8 mouse cellular contexts compared by ENCODE assay signal in genomic region chr8:83624739-83625138, GRCm38 (mm10). TPM values are rescaled to one million over a fixed set of nuclear protein-coding genes. Genes with fewer than 3 reads are reported as not detected.
DNase-seq lines count a peak whose midpoint lies in the region; ATAC-seq lines count a peak whose summit lies in the region.

No protein-coding gene starts in this region.

- no peak overlapping the region for H3K27ac ChIP-seq in midbrain, embryonic 14.5 days (replicated peaks; ENCODE audit: low read depth, low read length)
- no peak overlapping the region for H3K27ac ChIP-seq in midbrain, embryonic 10.5 days (replicated peaks)
- no peak overlapping the region for H3K27ac ChIP-seq in kidney, embryonic 16.5 days (ENCODE audit: low read length)

- no peak overlapping the region for H3K4me2 ChIP-seq in midbrain, embryonic 14.5 days (ENCODE audit: low read length)
- H3K4me2 ChIP-seq in kidney, embryonic 16.5 days (replicated peaks; ENCODE audit: low read depth, low read length), result no peak overlapping the region

- no peaks in the 10 kb centered on the region for H3K27me3 ChIP-seq in midbrain, embryonic 14.5 days (ENCODE audit: control insufficient read depth, insufficient read depth, low read length)
- H3K27me3 ChIP-seq in midbrain, embryonic 10.5 days (ENCODE audit: low read depth, poor library complexity, severe bottlenecking), result peaks cover 7% of the 10 kb centered on the region; the same call in 1 of the 2 replicates
- H3K27me3 ChIP-seq in kidney, embryonic 16.5 days (ENCODE audit: insufficient read depth, low read length), result no peaks in the 10 kb centered on the region

- no peak for ATAC-seq in midbrain, embryonic 14.5 days (ENCODE audit: low FRiP score, low TSS enrichment)
- 0 out of 2 replicates have a peak, but pooled peaks have one; percentile 52 for ATAC-seq in kidney, embryonic 16.5 days (ENCODE audit: low FRiP score, low TSS enrichment)
- ATAC-seq in frontal cortex, adult (ENCODE audit: low TSS enrichment), result no peak

- no peak overlapping the region for H3K9ac ChIP-seq in midbrain, embryonic 14.5 days (replicated peaks; ENCODE audit: low read length)
- no peak overlapping the region for H3K9ac ChIP-seq in kidney, embryonic 16.5 days (replicated peaks; ENCODE audit: low read length)

- DNase-seq in cerebellum, adult 9-10 months, result peak; percentile 40
- no peak for DNase-seq in cerebellum, adult 11-12 months
- DNase-seq in midbrain, embryonic 14.5 days, result peak; percentile 72
- DNase-seq in midbrain, embryonic 10.5 days (ENCODE audit: low spot score), result no peak
- DNase-seq in naive thymus-derived CD4-positive, alpha-beta T cell, adult 2 months (ENCODE audit: low read depth), result peak; percentile 41
- DNase-seq in layer of hippocampus, adult 9-11 months, result no peak

- WGBS in midbrain, embryonic 14.5 days, result 38% methylated on average over 3 of the region's 3 CpGs
- WGBS in midbrain, embryonic 10.5 days, result 45% methylated on average over 3 of the region's 3 CpGs
- 40% methylated on average over 3 of the region's 3 CpGs for WGBS in kidney, embryonic 16.5 days

- H3K4me3 ChIP-seq in midbrain, embryonic 14.5 days (replicated peaks; ENCODE audit: low read depth, low read length), result no peak overlapping the region
- H3K4me3 ChIP-seq in midbrain, embryonic 10.5 days, result no peak overlapping the region
- H3K4me3 ChIP-seq in kidney, embryonic 16.5 days (ENCODE audit: low read length), result no peak overlapping the region

- no peaks in the 10 kb centered on the region for H3K4me1 ChIP-seq in midbrain, embryonic 14.5 days (ENCODE audit: control insufficient read depth, insufficient read depth, low read length)
- peaks cover 7% of the 10 kb centered on the region; the same call in 1 of the 2 replicates for H3K4me1 ChIP-seq in midbrain, embryonic 10.5 days
- no peaks in the 10 kb centered on the region for H3K4me1 ChIP-seq in kidney, embryonic 16.5 days (ENCODE audit: insufficient read depth, low read length)

- no peaks in the 10 kb centered on the region for H3K9me3 ChIP-seq in midbrain, embryonic 14.5 days (ENCODE audit: control insufficient read depth, low read length)
- no peaks in the 10 kb centered on the region for H3K9me3 ChIP-seq in midbrain, embryonic 10.5 days (replicated peaks)
- no peaks in the 10 kb centered on the region for H3K9me3 ChIP-seq in kidney, embryonic 16.5 days (ENCODE audit: low read length)

- no peaks in the 10 kb centered on the region for H3K36me3 ChIP-seq in midbrain, embryonic 14.5 days (ENCODE audit: control insufficient read depth, insufficient read depth, low read length)
- H3K36me3 ChIP-seq in midbrain, embryonic 10.5 days, result no peaks in the 10 kb centered on the region
- no peaks in the 10 kb centered on the region for H3K36me3 ChIP-seq in kidney, embryonic 16.5 days (ENCODE audit: insufficient read depth, low read length)

RNA-seq across cellular contexts. Expression of gene Dnajb1, which starts 16.7 kb away (rescaled TPM):
- 46.2 TPM in 2 replicates for polyA plus RNA-seq in midbrain, embryonic 14.5 days (2014; fragmentation: Nextera tagmentation; extraction: Ambion mirVana)
- 73.3 and 85.7 TPM in 2 replicates for polyA plus RNA-seq in midbrain, embryonic 10.5 days (2016; fragmentation: Nextera tagmentation; extraction: Ambion mirVana)
- polyA plus RNA-seq in kidney, embryonic 16.5 days (2015; fragmentation: Nextera tagmentation; extraction: Ambion mirVana), result 67.5 and 68.0 TPM in 2 replicates

RNA-seq across cellular contexts. Expression of gene Tecr, which starts 17.0 kb away (rescaled TPM):
- 987 and 1,278 TPM in 2 replicates for polyA plus RNA-seq in midbrain, embryonic 14.5 days (2014; fragmentation: Nextera tagmentation; extraction: Ambion mirVana)
- 740 and 757 TPM in 2 replicates for polyA plus RNA-seq in midbrain, embryonic 10.5 days (2016; fragmentation: Nextera tagmentation; extraction: Ambion mirVana)
- 631 and 669 TPM in 2 replicates for polyA plus RNA-seq in kidney, embryonic 16.5 days (2015; fragmentation: Nextera tagmentation; extraction: Ambion mirVana)

RNA-seq across cellular contexts. Expression of gene Gipc1, which starts 27.7 kb away (rescaled TPM):
- 106 and 116 TPM in 2 replicates for polyA plus RNA-seq in midbrain, embryonic 14.5 days (2014; fragmentation: Nextera tagmentation; extraction: Ambion mirVana)
- polyA plus RNA-seq in midbrain, embryonic 10.5 days (2016; fragmentation: Nextera tagmentation; extraction: Ambion mirVana), result 233 and 242 TPM in 2 replicates
- 227 and 237 TPM in 2 replicates for polyA plus RNA-seq in kidney, embryonic 16.5 days (2015; fragmentation: Nextera tagmentation; extraction: Ambion mirVana)

RNA-seq across cellular contexts. Expression of gene Ptger1, which starts 41.7 kb away (rescaled TPM):
- 0.72 and 1.3 TPM in 2 replicates for polyA plus RNA-seq in midbrain, embryonic 14.5 days (2014; fragmentation: Nextera tagmentation; extraction: Ambion mirVana)
- polyA plus RNA-seq in midbrain, embryonic 10.5 days (2016; fragmentation: Nextera tagmentation; extraction: Ambion mirVana), result 0.29 and 0.38 TPM in 2 replicates
- polyA plus RNA-seq in kidney, embryonic 16.5 days (2015; fragmentation: Nextera tagmentation; extraction: Ambion mirVana), result 3.1 and 4.0 TPM in 2 replicates

RNA-seq across cellular contexts. Expression of gene Ndufb7, which starts 58.3 kb away (rescaled TPM):
- 346 and 405 TPM in 2 replicates for polyA plus RNA-seq in midbrain, embryonic 14.5 days (2014; fragmentation: Nextera tagmentation; extraction: Ambion mirVana)
- polyA plus RNA-seq in midbrain, embryonic 10.5 days (2016; fragmentation: Nextera tagmentation; extraction: Ambion mirVana), result 354 and 369 TPM in 2 replicates
- 356 and 362 TPM in 2 replicates for polyA plus RNA-seq in kidney, embryonic 16.5 days (2015; fragmentation: Nextera tagmentation; extraction: Ambion mirVana)

Comparison
In these comparisons a context has a peak if more than half of its experiments do, and no peak if none do; other contexts are left out.
1. DNase-seq: peak in cerebellum, adult 9-10 months (single experiment), midbrain, embryonic 14.5 days (single experiment) and naive thymus-derived CD4-positive, alpha-beta T cell, adult 2 months (single experiment); none in cerebellum, adult 11-12 months (single experiment), midbrain, embryonic 10.5 days (single experiment) and layer of hippocampus, adult 9-11 months (single experiment).